Mouse (Mus musculus) megakaryocyte, embryonic 14.5 days (primary cell): Measurements from ENCODE around the gene Stab2.

ENCODE experiments used
- FLI1 ChIP-seq: IDR thresholded peaks from 2 replicates; pipeline ENCODE4 v1.6.1; 2012; ENCODE audit warnings: low read length, inconsistent platforms, mixed read lengths
- GATA1 ChIP-seq: IDR thresholded peaks from 3 replicates; pipeline ENCODE4 v1.6.1; 2012; ENCODE audit warnings: mixed read lengths, low read length, inconsistent platforms, borderline replicate concordance

- no peak for TF ChIP-seq GATA1
- no peak for TF ChIP-seq FLI1
Observed at GRCm38 (mm10) chr10:86794196-86794595, 213.6 kb downstream of the Stab2 start.
